Mouse (Mus musculus): ENCODE measurements around the gene Mrc2.
A peak's percentile ranks its signal among the peaks of the same experiment; 100 is the strongest.

Gene Mrc2

GRCm38 (mm10) chr11:105311291-105311975 lies 19.0 kb downstream of the Mrc2 start:
- DNase-seq = no peak

- no peak for DNase-seq
Observed at GRCm38 (mm10) chr11:105312311-105312942, 20.0 kb downstream of the Mrc2 start.

GRCm38 (mm10) chr11:105312972-105313632 lies 20.7 kb downstream of the Mrc2 start:
- no peak for DNase-seq

- no peak for DNase-seq
Observed at GRCm38 (mm10) chr11:105313633-105314014, 21.2 kb downstream of the Mrc2 start.

GRCm38 (mm10) chr11:105315296-105315695 lies 22.9 kb downstream of the Mrc2 start:
- DNase-seq = no peak

GRCm38 (mm10) chr11:105316121-105316520 lies 23.7 kb downstream of the Mrc2 start:
- no peak for DNase-seq

- no peak for DNase-seq
Observed at GRCm38 (mm10) chr11:105317769-105318168, 25.3 kb downstream of the Mrc2 start.

- DNase-seq = no peak
Observed at GRCm38 (mm10) chr11:105321090-105321489, 28.6 kb downstream of the Mrc2 start.

GRCm38 (mm10) chr11:105323530-105323929 lies 31.1 kb downstream of the Mrc2 start:
- no peak for DNase-seq

GRCm38 (mm10) chr11:105327101-105327500 lies 34.7 kb downstream of the Mrc2 start:
- no peak for DNase-seq

GRCm38 (mm10) chr11:105329962-105330361 lies 37.5 kb downstream of the Mrc2 start:
- DNase-seq = no peak

- no peak for DNase-seq
Observed at GRCm38 (mm10) chr11:105331129-105331528, 38.7 kb downstream of the Mrc2 start.

- DNase-seq = no peak
Observed at GRCm38 (mm10) chr11:105331732-105332131, 39.3 kb downstream of the Mrc2 start.

- peak; percentile 50 to 66 for DNase-seq
Observed at GRCm38 (mm10) chr11:105332468-105332867, 40.0 kb downstream of the Mrc2 start.

- DNase-seq = no peak
Observed at GRCm38 (mm10) chr11:105333867-105334670, 41.6 kb downstream of the Mrc2 start.

GRCm38 (mm10) chr11:105338596-105339390 lies 46.4 kb downstream of the Mrc2 start:
- no peak for DNase-seq

GRCm38 (mm10) chr11:105345284-105345683 lies 52.8 kb downstream of the Mrc2 start:
- peak in 1 of 2 experiments; percentile 20 for DNase-seq

GRCm38 (mm10) chr11:105347162-105348161 lies 55.0 kb downstream of the Mrc2 start:
- peak; percentile 88 to 92 for DNase-seq

GRCm38 (mm10) chr11:105348495-105348982 lies 56.1 kb downstream of the Mrc2 start:
- DNase-seq = no peak

GRCm38 (mm10) chr11:105349780-105350324 lies 57.4 kb downstream of the Mrc2 start:
- no peak for DNase-seq

All from cerebellum, adult 18-20 months (tissue).